Mouse (Mus musculus) forebrain, embryonic 14.5 days (tissue): ENCODE measurements around the gene Vegfc. TPM values are rescaled to one million over a fixed set of nuclear protein-coding genes. Genes with fewer than 3 reads are reported as not detected.

ENCODE experiments used
- ATAC-seq: fragments of 200-750 bp; cut with Nextera tagmentation; 2 replicates; pipeline ENCODE4 v1.8.0; 2017; ENCODE audit warnings: mild to moderate bottlenecking, moderate library complexity
- DNase-seq: peaks from one replicate; pipeline ENCODE4 v3.0.0-alpha.2; 2015; ENCODE audit warnings: low spot score
- H3K27ac ChIP-seq: fragments of 300-500 bp; sonication (generic); 2 replicates; pipeline ENCODE4 v1.5.1; 2014; ENCODE audit warnings: low read depth, mild to moderate bottlenecking, control low read depth, low read length, moderate library complexity
- H3K27me3 ChIP-seq: fragments of 300-500 bp; sonication (generic); replicated peaks from 2 replicates; pipeline ENCODE4 v1.6.1; 2014; ENCODE audit warnings: low read length, control low read depth, mixed read lengths; ENCODE audit not compliant: control insufficient read depth, insufficient read depth
- H3K36me3 ChIP-seq: fragments of 300-500 bp; sonication (generic); 2 replicates; pipeline ENCODE4 v1.6.1; 2014; ENCODE audit warnings: low read length, control low read depth; ENCODE audit not compliant: control insufficient read depth, insufficient read depth
- H3K4me1 ChIP-seq: fragments of 300-500 bp; sonication (generic); 2 replicates; pipeline ENCODE4 v1.6.1; 2014; ENCODE audit warnings: antibody characterized with exemption, low read length, control low read depth; ENCODE audit not compliant: control insufficient read depth, insufficient read depth
- H3K4me2 ChIP-seq: fragments of 300-500 bp; sonication (generic); 2 replicates; pipeline ENCODE4 v1.6.1; 2014; ENCODE audit warnings: mild to moderate bottlenecking, control low read depth, low read length
- H3K4me3 ChIP-seq: fragments of 300-500 bp; sonication (generic); 2 replicates; pipeline ENCODE4 v1.5.1; 2014; ENCODE audit warnings: low read depth, low read length, control low read depth
- H3K9ac ChIP-seq: fragments of 300-500 bp; sonication (generic); 2 replicates; pipeline ENCODE4 v1.6.1; 2014; ENCODE audit warnings: mild to moderate bottlenecking, low read length, control low read depth, moderate library complexity
- H3K9me3 ChIP-seq: fragments of 300-500 bp; sonication (generic); replicated peaks from 2 replicates; pipeline ENCODE4 v1.6.1; 2016; ENCODE audit warnings: low read length, control low read depth, mixed read lengths; ENCODE audit not compliant: control insufficient read depth
- WGBS: fragments of 180-500 bp; shearing (Covaris S2); extraction: QIAGEN DNeasy Blood & Tissue Kit; methylation state at CpG from one replicate; pipeline ENCODE4 v1.1.7; 2014; 5-methylcytosine and 5-hydroxymethylcytosine counted together
- polyA plus RNA-seq: library from polyadenylated mRNA; unstranded; fragments of >200 nt; fragmentation: Nextera tagmentation; extraction: Ambion mirVana; gene quantifications from 2 replicates; pipeline ENCODE4 v1.2.1, GENCODE M21; 2014

Gene Vegfc
- polyA plus RNA-seq, 1 experiment from 2014 or later: 3.7 TPM

- no peak overlapping the region for H3K27ac ChIP-seq
- H3K4me2 ChIP-seq: no peak overlapping the region
- no peak overlapping the region for H3K9ac ChIP-seq
- no peaks in the 10 kb centered on the region for H3K4me1 ChIP-seq
- DNase-seq (no peak), ATAC-seq (no peak)
- 94% methylated on average over 1 of the region's 1 CpGs for WGBS
- H3K9me3 ChIP-seq: no peaks in the 10 kb centered on the region
- no peaks in the 10 kb centered on the region for H3K36me3 ChIP-seq
- H3K27me3 ChIP-seq: no peaks in the 10 kb centered on the region
- no peak overlapping the region for H3K4me3 ChIP-seq
These were observed 153.2 kb downstream of the Vegfc start for GRCm38 (mm10) chr8:54230638-54231037.

- H3K36me3 ChIP-seq: no peaks in the 10 kb centered on the region
- no peaks in the 10 kb centered on the region for H3K4me1 ChIP-seq
- no peak overlapping the region for H3K4me3 ChIP-seq
- no peak overlapping the region for H3K27ac ChIP-seq
- WGBS: 86% methylated on average over 6 of the region's 6 CpGs
- no peaks in the 10 kb centered on the region for H3K9me3 ChIP-seq
- no peaks in the 10 kb centered on the region for H3K27me3 ChIP-seq
- no peak overlapping the region for H3K4me2 ChIP-seq
- DNase-seq (peak; percentile 27), ATAC-seq (no peak)
- no peak overlapping the region for H3K9ac ChIP-seq
These were observed 155.9 kb downstream of the Vegfc start for GRCm38 (mm10) chr8:54233316-54233715.
